ENCODE assay signal across 34 mouse cellular contexts in genomic region chr17:61106302-61106701, GRCm38 (mm10).
"Had no signal": no experiment of that assay in that cellular context is flagged by ENCODE, and none has a peak within 500 bp of the region (broad histone marks: within the 10 kb centered on the region; RNA-seq: fewer than 3 reads in every experiment).

No protein-coding gene starts in this region.

- H3K36me3 ChIP-seq: heart, embryonic 10.5 days; heart, embryonic 12.5 days; heart, embryonic 13.5 days; heart, embryonic 15.5 days; hindbrain, embryonic 10.5 days; hindbrain, embryonic 12.5 days; hindbrain, embryonic 13.5 days; hindbrain, embryonic 15.5 days; intestine, embryonic 15.5 days; kidney, embryonic 15.5 days had no signal

- ATAC-seq: hindbrain, embryonic 16.5 days; hindbrain, postnatal 0 days; inflammation-experienced regulatory T-cells, adult 6 months; intestine, embryonic 15.5 days; intestine, embryonic 16.5 days; intestine, postnatal 0 days had no signal

- H3K27ac ChIP-seq: heart, embryonic 10.5 days; heart, embryonic 13.5 days; heart, embryonic 15.5 days; hindbrain, embryonic 10.5 days; hindbrain, embryonic 12.5 days; hindbrain, embryonic 13.5 days; hindbrain, embryonic 14.5 days; hindbrain, embryonic 15.5 days; hindbrain, postnatal 0 days; intestine, embryonic 15.5 days; kidney, embryonic 15.5 days; kidney, postnatal 0 days; layer of hippocampus, adult 2 months had no signal

- DNase-seq: heart, postnatal 10 days; heart, postnatal 14 days; heart, postnatal 36 days; kidney, adult 11 months; kidney, adult 18-20 months; kidney, adult 2 months; kidney, adult 8-10 months; kidney, adult 9 months; kidney, postnatal 10 days; kidney, postnatal 14 days; kidney, postnatal 25 days; kidney, postnatal 36 days; kidney, postnatal 4 days; layer of hippocampus, adult 9-11 months; layer of hippocampus, postnatal 36 days had no signal

- H3K4me3 ChIP-seq: heart, embryonic 10.5 days; heart, embryonic 12.5 days; heart, embryonic 13.5 days; heart, embryonic 15.5 days; hindbrain, embryonic 10.5 days; hindbrain, embryonic 12.5 days; hindbrain, embryonic 13.5 days; hindbrain, embryonic 15.5 days; intestine, embryonic 15.5 days; kidney, embryonic 15.5 days; layer of hippocampus, adult 2 months had no signal

- H3K4me2 ChIP-seq: heart, embryonic 11.5 days; heart, embryonic 12.5 days; heart, embryonic 13.5 days; heart, embryonic 15.5 days; hindbrain, embryonic 12.5 days; hindbrain, embryonic 13.5 days; hindbrain, embryonic 14.5 days; hindbrain, embryonic 15.5 days; intestine, embryonic 15.5 days; kidney, embryonic 15.5 days had no signal

- H3K9ac ChIP-seq: heart, embryonic 12.5 days; heart, embryonic 13.5 days; heart, embryonic 15.5 days; hindbrain, embryonic 12.5 days; hindbrain, embryonic 13.5 days; hindbrain, embryonic 14.5 days; hindbrain, embryonic 15.5 days; intestine, embryonic 15.5 days; kidney, embryonic 15.5 days had no signal

- H3K27me3 ChIP-seq: heart, embryonic 12.5 days; heart, embryonic 13.5 days; heart, embryonic 15.5 days; hindbrain, embryonic 12.5 days; hindbrain, embryonic 13.5 days; hindbrain, embryonic 15.5 days; intestine, embryonic 15.5 days; kidney, embryonic 15.5 days had no signal

- H3K4me1 ChIP-seq: heart, embryonic 10.5 days; heart, embryonic 12.5 days; heart, embryonic 13.5 days; heart, embryonic 15.5 days; hindbrain, embryonic 10.5 days; hindbrain, embryonic 12.5 days; hindbrain, embryonic 13.5 days; hindbrain, embryonic 15.5 days; intestine, embryonic 15.5 days; kidney, embryonic 15.5 days had no signal

- H3K9me3 ChIP-seq: heart, embryonic 10.5 days; heart, embryonic 12.5 days; heart, embryonic 13.5 days; heart, embryonic 15.5 days; hindbrain, embryonic 10.5 days; hindbrain, embryonic 12.5 days; hindbrain, embryonic 13.5 days; hindbrain, embryonic 15.5 days; intestine, embryonic 15.5 days; kidney, embryonic 15.5 days had no signal
